Mouse (Mus musculus) limb, embryonic 14.5 days (tissue): ENCODE measurements around the gene Gucy2c. TPM values are rescaled to one million over a fixed set of nuclear protein-coding genes. Genes with fewer than 3 reads are reported as not detected.

ENCODE experiments used
- ATAC-seq: fragments of 200-750 bp; cut with Nextera tagmentation; 2 replicates; pipeline ENCODE4 v1.8.0; 2017; ENCODE audit warnings: low read depth, moderate number of reproducible peaks, moderate TSS enrichment; ENCODE audit not compliant: low FRiP score
- DNase-seq: peaks from one replicate; pipeline ENCODE4 v3.0.0-alpha.2; 2015; ENCODE audit warnings: low spot score
- H3K27ac ChIP-seq: fragments of 300-500 bp; sonication (generic); replicated peaks from 2 replicates; pipeline ENCODE4 v1.5.1; 2014; ENCODE audit warnings: low read depth, mild to moderate bottlenecking, low read length, moderate library complexity, mixed read lengths
- H3K27me3 ChIP-seq: fragments of 300-500 bp; sonication (generic); 2 replicates; pipeline ENCODE4 v1.6.1; 2014; ENCODE audit warnings: low read length, mixed read lengths; ENCODE audit not compliant: control insufficient read depth, insufficient read depth
- H3K36me3 ChIP-seq: fragments of 300-500 bp; sonication (generic); 2 replicates; pipeline ENCODE4 v1.6.1; 2014; ENCODE audit warnings: mild to moderate bottlenecking, low read length, moderate library complexity, mixed read lengths; ENCODE audit not compliant: control insufficient read depth, insufficient read depth
- H3K4me1 ChIP-seq: fragments of 300-500 bp; sonication (generic); 2 replicates; pipeline ENCODE4 v1.6.1; 2014; ENCODE audit warnings: antibody characterized with exemption, low read length, mixed read lengths; ENCODE audit not compliant: control insufficient read depth, insufficient read depth
- H3K4me2 ChIP-seq: fragments of 300-500 bp; sonication (generic); replicated peaks from 2 replicates; pipeline ENCODE4 v1.6.1; 2014; ENCODE audit warnings: low read depth, mild to moderate bottlenecking, low read length, moderate library complexity; ENCODE audit not compliant: severe bottlenecking
- H3K4me3 ChIP-seq: fragments of 300-500 bp; sonication (generic); replicated peaks from 2 replicates; pipeline ENCODE4 v1.5.1; 2014; ENCODE audit warnings: low read length
- H3K9ac ChIP-seq: fragments of 300-500 bp; sonication (generic); 2 replicates; pipeline ENCODE4 v1.6.1; 2014; ENCODE audit warnings: mild to moderate bottlenecking, low read depth, low read length, moderate library complexity; ENCODE audit not compliant: severe bottlenecking
- H3K9me3 ChIP-seq: fragments of 300-500 bp; sonication (generic); 2 replicates; pipeline ENCODE4 v1.6.1; 2016; ENCODE audit warnings: low read length; ENCODE audit not compliant: control insufficient read depth
- POLR2A ChIP-seq: fragments of 200-500 bp; IDR thresholded peaks from 2 replicates; pipeline ENCODE4 v1.8.0; 2012; ENCODE audit warnings: inconsistent platforms, mild to moderate bottlenecking, moderate library complexity, borderline replicate concordance; ENCODE audit not compliant: insufficient read depth, insufficient read length; ENCODE audit errors: extremely low read depth
- WGBS: fragments of 180-500 bp; shearing (Covaris S2); extraction: QIAGEN DNeasy Blood & Tissue Kit; methylation state at CpG from one replicate; pipeline ENCODE4 v1.1.7; 2014; 5-methylcytosine and 5-hydroxymethylcytosine counted together
- polyA plus RNA-seq, 2 experiments: library from polyadenylated mRNA; depleted of rRNA in 1 of 2; stranded (reverse) in 1 of 2; unstranded in 1 of 2; fragments of >200 nt; fragmentation: Nextera tagmentation in 1 of 2; extraction: Ambion mirVana in 1 of 2; gene quantifications; 2 replicates each; pipeline versions ENCODE4 v1.2.1 to v1.2.3; 2012 to 2014

Gene Gucy2c
- polyA plus RNA-seq, 2 experiments, result 0.06 to 0.10 TPM

GRCm38 (mm10) chr6:136735766-136736165, 45.8 kb downstream of the Gucy2c start:
- H3K9ac ChIP-seq, result no peak overlapping the region
- H3K27ac ChIP-seq, result no peak overlapping the region
- H3K4me2 ChIP-seq, result no peak overlapping the region
- no peak overlapping the region for H3K4me3 ChIP-seq
- H3K36me3 ChIP-seq, result no peaks in the 10 kb centered on the region
- no peaks in the 10 kb centered on the region for H3K4me1 ChIP-seq
- no peak for TF ChIP-seq POLR2A
- WGBS, result 84% methylated on average over 7 of the region's 7 CpGs
- DNase-seq (no peak), ATAC-seq (no peak)
- H3K9me3 ChIP-seq, result no peaks in the 10 kb centered on the region
- H3K27me3 ChIP-seq, result no peaks in the 10 kb centered on the region

GRCm38 (mm10) chr6:136728144-136728543, 53.4 kb downstream of the Gucy2c start:
- ATAC-seq (no peak), DNase-seq (no peak)
- Histone ChIP-seq H3K4me3 (no peak overlapping the region), H3K27ac (no peak overlapping the region), H3K4me1 (no peaks in the 10 kb centered on the region; the same call in 1 of the 2 replicates), H3K9ac (no peak overlapping the region), H3K4me2 (no peak overlapping the region), H3K9me3 (no peaks in the 10 kb centered on the region), H3K36me3 (no peaks in the 10 kb centered on the region), H3K27me3 (no peaks in the 10 kb centered on the region)
- WGBS, result 93% methylated on average over 14 of the region's 14 CpGs
- no peak for TF ChIP-seq POLR2A

- TF ChIP-seq POLR2A, result no peak
- Histone ChIP-seq H3K27me3 (no peaks in the 10 kb centered on the region), H3K9ac (no peak overlapping the region), H3K4me2 (no peak overlapping the region), H3K4me1 (no peaks in the 10 kb centered on the region; the same call in 1 of the 2 replicates), H3K9me3 (no peaks in the 10 kb centered on the region), H3K36me3 (no peaks in the 10 kb centered on the region), H3K27ac (no peak overlapping the region), H3K4me3 (no peak overlapping the region)
- ATAC-seq (no peak), DNase-seq (no peak)
- WGBS, result 73% methylated on average over 3 of the region's 3 CpGs
Observed at GRCm38 (mm10) chr6:136723171-136723570, 58.4 kb downstream of the Gucy2c start.

GRCm38 (mm10) chr6:136722565-136722964, 59.0 kb downstream of the Gucy2c start:
- no peak overlapping the region for H3K4me3 ChIP-seq
- H3K27me3 ChIP-seq, result no peaks in the 10 kb centered on the region
- no peak for TF ChIP-seq POLR2A
- WGBS, result 76% methylated on average over 7 of the region's 7 CpGs
- H3K36me3 ChIP-seq, result no peaks in the 10 kb centered on the region
- no peak overlapping the region for H3K9ac ChIP-seq
- no peaks in the 10 kb centered on the region for H3K9me3 ChIP-seq
- H3K4me2 ChIP-seq, result no peak overlapping the region
- H3K27ac ChIP-seq, result no peak overlapping the region
- no peaks in the 10 kb centered on the region; the same call in 1 of the 2 replicates for H3K4me1 ChIP-seq
- ATAC-seq (no peak), DNase-seq (no peak)

GRCm38 (mm10) chr6:136721925-136722324, 59.6 kb downstream of the Gucy2c start:
- Histone ChIP-seq H3K4me2 (no peak overlapping the region), H3K9me3 (no peaks in the 10 kb centered on the region), H3K9ac (no peak overlapping the region), H3K4me3 (no peak overlapping the region), H3K27ac (no peak overlapping the region), H3K4me1 (no peaks in the 10 kb centered on the region; the same call in 1 of the 2 replicates), H3K27me3 (no peaks in the 10 kb centered on the region), H3K36me3 (no peaks in the 10 kb centered on the region)
- WGBS, result 61% methylated on average over 6 of the region's 6 CpGs
- no peak for ATAC-seq
- DNase-seq, result no peak
- no peak for TF ChIP-seq POLR2A

GRCm38 (mm10) chr6:136720436-136720835, 61.1 kb downstream of the Gucy2c start:
- no peak overlapping the region for H3K4me3 ChIP-seq
- H3K4me1 ChIP-seq, result no peaks in the 10 kb centered on the region; the same call in 1 of the 2 replicates
- H3K4me2 ChIP-seq, result no peak overlapping the region
- WGBS, result 91% methylated on average over 15 of the region's 15 CpGs
- H3K27me3 ChIP-seq, result no peaks in the 10 kb centered on the region
- no peaks in the 10 kb centered on the region for H3K36me3 ChIP-seq
- no peak overlapping the region for H3K27ac ChIP-seq
- DNase-seq, result no peak
- TF ChIP-seq POLR2A, result no peak
- no peaks in the 10 kb centered on the region for H3K9me3 ChIP-seq
- H3K9ac ChIP-seq, result no peak overlapping the region
- no peak for ATAC-seq
